ENCODE assay signal across 28 mouse cellular contexts in the genomic region with DNA sequence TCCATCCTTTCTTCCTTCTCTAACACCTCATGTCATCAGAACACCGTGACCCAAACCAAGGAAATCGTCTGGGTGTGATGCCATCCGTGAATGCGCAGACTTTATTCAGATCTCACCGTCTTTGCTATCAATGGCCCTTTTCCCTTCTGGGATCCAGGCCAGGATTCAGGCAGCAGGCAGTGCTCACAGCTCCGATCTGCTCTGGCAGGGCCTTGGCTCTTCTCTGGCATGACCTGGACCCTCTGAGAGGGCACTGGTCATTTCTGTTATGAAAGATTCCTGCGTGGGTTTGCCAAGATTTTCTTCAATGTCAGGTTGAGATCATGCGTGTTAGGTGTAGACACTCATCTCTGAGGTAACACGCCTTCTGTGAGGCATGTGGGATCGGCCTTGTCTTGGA. TPM values are rescaled to one million over a fixed set of nuclear protein-coding genes. Genes with fewer than 3 reads are reported as not detected.
A peak's percentile ranks its signal among the peaks of the same experiment; 100 is the strongest.
DNase-seq lines count a peak whose midpoint lies in the region; ATAC-seq and TF ChIP-seq lines count a peak whose summit lies in the region.
"Had no signal": no experiment of that assay in that cellular context is flagged by ENCODE, and none has a peak within 500 bp of the region (broad histone marks: within the 10 kb centered on the region; RNA-seq: fewer than 3 reads in every experiment).

No protein-coding gene starts in this region.

- H3K27ac ChIP-seq in liver, embryonic 11.5 days (ENCODE audit: low read depth, low read length), result no peak overlapping the region
- H3K27ac ChIP-seq in hindbrain, embryonic 16.5 days (ENCODE audit: low read depth, low read length), result no peak overlapping the region
- H3K27ac ChIP-seq: embryonic facial prominence, embryonic 10.5 days; forebrain, embryonic 10.5 days; limb, embryonic 10.5 days; liver, embryonic 12.5 days; macrophage; midbrain, embryonic 15.5 days; neural tube, embryonic 13.5 days had no signal

- H3K4me3 ChIP-seq in liver, embryonic 11.5 days (ENCODE audit: low read depth, low read length), result no peak overlapping the region
- no peak overlapping the region for H3K4me3 ChIP-seq in hindbrain, embryonic 16.5 days (ENCODE audit: low read length)
- H3K4me3 ChIP-seq: embryonic facial prominence, embryonic 10.5 days; forebrain, embryonic 10.5 days; heart, embryonic 12.5 days; limb, embryonic 10.5 days; liver, embryonic 12.5 days; midbrain, embryonic 15.5 days; neural tube, embryonic 13.5 days had no signal

- no peak for ATAC-seq in liver, embryonic 11.5 days (replicated peaks; ENCODE audit: low FRiP score)
- no peak for ATAC-seq in hindbrain, embryonic 16.5 days
- ATAC-seq: forebrain, embryonic 16.5 days; intestine, postnatal 0 days; liver, embryonic 12.5 days; midbrain, embryonic 15.5 days; Patski had no signal

- no peak for TF ChIP-seq CTCF in brain, embryonic 14.5 days (IDR thresholded peaks at IDR 0.05; ENCODE audit: borderline replicate concordance, extremely low read depth, insufficient read depth, insufficient read length)

- no peaks in the 10 kb centered on the region for H3K4me1 ChIP-seq in liver, embryonic 11.5 days (replicated peaks; ENCODE audit: control insufficient read depth, insufficient read depth, low read length)
- H3K4me1 ChIP-seq in hindbrain, embryonic 16.5 days (ENCODE audit: control insufficient read depth, insufficient read depth, low read depth, low read length), result peaks cover 18% of the 10 kb centered on the region

- no peaks in the 10 kb centered on the region for H3K9me3 ChIP-seq in liver, embryonic 11.5 days (ENCODE audit: control insufficient read depth, low read length)
- H3K9me3 ChIP-seq in hindbrain, embryonic 16.5 days (ENCODE audit: control insufficient read depth, low read length), result no peaks in the 10 kb centered on the region
- H3K9me3 ChIP-seq: embryonic facial prominence, embryonic 10.5 days; forebrain, embryonic 10.5 days; G1E; heart, embryonic 12.5 days; limb, embryonic 10.5 days; liver, embryonic 12.5 days; midbrain, embryonic 15.5 days; neural tube, embryonic 13.5 days had no signal

- H3K36me3 ChIP-seq in liver, embryonic 11.5 days (ENCODE audit: control insufficient read depth, insufficient read depth, low read length), result no peaks in the 10 kb centered on the region
- H3K36me3 ChIP-seq in hindbrain, embryonic 16.5 days (ENCODE audit: control insufficient read depth, insufficient read depth, low read length), result no peaks in the 10 kb centered on the region
- H3K36me3 ChIP-seq: embryonic facial prominence, embryonic 10.5 days; forebrain, embryonic 10.5 days; G1E; heart, embryonic 12.5 days; limb, embryonic 10.5 days; liver, embryonic 12.5 days; midbrain, embryonic 15.5 days; neural tube, embryonic 13.5 days had no signal

- WGBS in liver, embryonic 11.5 days, result 82% methylated on average over 10 of the region's 10 CpGs
- WGBS in hindbrain, embryonic 16.5 days, result 79% methylated on average over 10 of the region's 10 CpGs

- no peak overlapping the region for H3K9ac ChIP-seq in liver, embryonic 11.5 days (ENCODE audit: low read depth, low read length)
- no peak overlapping the region for H3K9ac ChIP-seq in hindbrain, embryonic 16.5 days (ENCODE audit: low read depth, low read length)
- H3K9ac ChIP-seq: heart, embryonic 12.5 days; liver, embryonic 12.5 days; lung, embryonic 14.5 days; midbrain, embryonic 15.5 days; neural tube, embryonic 13.5 days had no signal

- H3K4me2 ChIP-seq in liver, embryonic 11.5 days, result no peak overlapping the region
- no peak overlapping the region for H3K4me2 ChIP-seq in hindbrain, embryonic 16.5 days (ENCODE audit: low read length)
- H3K4me2 ChIP-seq: heart, embryonic 12.5 days; liver, embryonic 12.5 days; lung, embryonic 14.5 days; midbrain, embryonic 15.5 days; neural tube, embryonic 13.5 days had no signal

- H3K27me3 ChIP-seq in liver, embryonic 11.5 days (replicated peaks; ENCODE audit: control insufficient read depth, insufficient read depth, low read length), result no peaks in the 10 kb centered on the region; the same call in 1 of the 2 replicates
- H3K27me3 ChIP-seq in hindbrain, embryonic 16.5 days (replicated peaks; ENCODE audit: control insufficient read depth, insufficient read depth, low read length), result no peaks in the 10 kb centered on the region
- H3K27me3 ChIP-seq: midbrain, embryonic 15.5 days; Patski had no signal

- no peak for TF ChIP-seq POLR2A in brain, embryonic 14.5 days (IDR thresholded peaks at IDR 0.05; ENCODE audit: borderline replicate concordance, extremely low read depth, insufficient read depth, insufficient read length, poor library complexity, severe bottlenecking)

- peak; percentile 29 to 57 for DNase-seq in cerebellum, postnatal 25 days
- no peak for DNase-seq in cerebellum, adult 11 months
- DNase-seq in liver, embryonic 11.5 days (ENCODE audit: low spot score), result peak; percentile 17
- DNase-seq in liver (no peak), adipocyte (ENCODE audit: low spot score) (peak; percentile 50)
- peak; percentile 37 for DNase-seq in brain, embryonic 14.5 days (ENCODE audit: low read depth)
- DNase-seq: adrenal gland, adult 2 months; B cell, adult 2 months; gastrocnemius, postnatal 14 days; heart, postnatal 10 days; kidney, postnatal 25 days; lung, embryonic 14.5 days; retina, postnatal 1 day; right cerebral cortex, postnatal 25 days; spleen, adult 18-20 months had no signal

RNA-seq across cellular contexts. Expression of gene Slc35c1, which starts 30.2 kb away (rescaled TPM):
- 26.8 and 27.4 TPM in 2 replicates for polyA plus RNA-seq in liver, embryonic 11.5 days (2014; fragmentation: Nextera tagmentation; extraction: Ambion mirVana)
- polyA plus RNA-seq in brain, embryonic 14.5 days (2012; rRNA removed), result 14.2 and 14.5 TPM in 2 replicates
- polyA plus RNA-seq in hindbrain, embryonic 16.5 days (2015; fragmentation: Nextera tagmentation; extraction: Ambion mirVana), result 18.9 and 20.7 TPM in 2 replicates

RNA-seq across cellular contexts. Expression of gene Cry2, which starts 56.7 kb away (rescaled TPM):
- polyA plus RNA-seq in liver, embryonic 11.5 days (2014; fragmentation: Nextera tagmentation; extraction: Ambion mirVana), result 20.6 and 22.5 TPM in 2 replicates
- 24.1 and 31.1 TPM in 2 replicates for polyA plus RNA-seq in brain, embryonic 14.5 days (2012; rRNA removed)
- polyA plus RNA-seq in hindbrain, embryonic 16.5 days (2015; fragmentation: Nextera tagmentation; extraction: Ambion mirVana), result 51.4 and 53.2 TPM in 2 replicates

Comparison
In these comparisons a context has a peak if more than half of its experiments do, and no peak if none do; other contexts are left out.
1. DNase-seq: peak in cerebellum, postnatal 25 days (2 of 2), liver, embryonic 11.5 days (single experiment), adipocyte (single experiment) and brain, embryonic 14.5 days (single experiment); none in cerebellum, adult 11 months (single experiment) and liver (single experiment).